Mouse (Mus musculus): ENCODE measurements around the gene Slc25a17. TPM values are rescaled to one million over a fixed set of nuclear protein-coding genes. Genes with fewer than 3 reads are reported as not detected.
A peak's percentile ranks its signal among the peaks of the same experiment; 100 is the strongest.

Slc25a17 gene
- polyA plus RNA-seq (2015; fragmentation: Nextera tagmentation; extraction: Ambion mirVana): 122 and 128 TPM in 2 replicates

GRCm38 (mm10) chr15:81360345-81361021 is at the start of gene Slc25a17:
Gene Slc25a17 (minus strand): TSS chr15:81360812.
- ATAC-seq (replicated peaks; ENCODE audit: low FRiP score): peak; percentile 99
- Histone ChIP-seq H3K4me3 (replicated peaks) (peak within 1 kb of the TSS; percentile 70), H3K27me3 (no peaks in the 10 kb centered on the region), H3K36me3 (peaks cover 30% of the 10 kb centered on the region), H3K9ac (peak within 1 kb of the TSS; percentile 78), H3K4me2 (peak within 1 kb of the TSS; percentile 74), H3K9me3 (replicated peaks) (no peaks in the 10 kb centered on the region), H3K27ac (peak within 1 kb of the TSS; percentile 89), H3K4me1 (peaks cover 32% of the 10 kb centered on the region)
- WGBS: under 1% methylated on average over 30 of the region's 30 CpGs

- ATAC-seq (replicated peaks; ENCODE audit: low FRiP score): no peak
- no peak within 1 kb of the TSS for H3K27ac ChIP-seq
- no peak within 1 kb of the TSS for H3K4me2 ChIP-seq
- H3K36me3 ChIP-seq: no peaks in the 10 kb centered on the region
- no peaks in the 10 kb centered on the region for H3K9me3 ChIP-seq (replicated peaks)
- H3K27me3 ChIP-seq: no peaks in the 10 kb centered on the region
- no peak within 1 kb of the TSS for H3K4me3 ChIP-seq (replicated peaks)
- no peaks in the 10 kb centered on the region for H3K4me1 ChIP-seq
- no peak within 1 kb of the TSS for H3K9ac ChIP-seq
- WGBS: 81% methylated on average over 1 of the region's 1 CpGs
These were observed 47.6 kb upstream of the Slc25a17 start, which contains the start of gene Dnajb7 for GRCm38 (mm10) chr15:81408199-81408598. Gene Dnajb7 (minus strand): TSS chr15:81408299.

- H3K9me3 ChIP-seq (replicated peaks): no peaks in the 10 kb centered on the region
- no peak for ATAC-seq (replicated peaks; ENCODE audit: low FRiP score)
- no peak overlapping the region for H3K9ac ChIP-seq
- no peaks in the 10 kb centered on the region for H3K36me3 ChIP-seq
- no peaks in the 10 kb centered on the region for H3K27me3 ChIP-seq
- no peak overlapping the region for H3K4me3 ChIP-seq (replicated peaks)
- peaks cover 10% of the 10 kb centered on the region for H3K4me1 ChIP-seq
- H3K27ac ChIP-seq: no peak overlapping the region
- WGBS: 96% methylated on average over 3 of the region's 3 CpGs
- no peak overlapping the region for H3K4me2 ChIP-seq
These were observed 44.4 kb upstream of the Slc25a17 start for GRCm38 (mm10) chr15:81405008-81405407.

- H3K36me3 ChIP-seq: no peaks in the 10 kb centered on the region
- under 1% methylated on average over 50 of the region's 50 CpGs for WGBS
- H3K9me3 ChIP-seq (replicated peaks): no peaks in the 10 kb centered on the region
- peak; percentile 99 for ATAC-seq (replicated peaks; ENCODE audit: low FRiP score)
- peak within 1 kb of the TSS; percentile 74 for H3K4me2 ChIP-seq
- H3K4me3 ChIP-seq (replicated peaks): peak within 1 kb of the TSS; percentile 84
- peaks cover 27% of the 10 kb centered on the region for H3K4me1 ChIP-seq
- peak within 1 kb of the TSS; percentile 90 for H3K27ac ChIP-seq
- H3K9ac ChIP-seq: peak within 1 kb of the TSS; percentile 88
- no peaks in the 10 kb centered on the region for H3K27me3 ChIP-seq
These were observed 39.2 kb upstream of the Slc25a17 start, which contains the start of the genes St13 and Xpnpep3 for GRCm38 (mm10) chr15:81399638-81400315. Gene St13 (minus strand): TSS chr15:81400077. Gene Xpnpep3 (plus strand): TSS chr15:81400138.

- H3K9ac ChIP-seq: peak overlapping the region; percentile 88
- H3K4me2 ChIP-seq: peak overlapping the region; percentile 74
- no peak for ATAC-seq (replicated peaks; ENCODE audit: low FRiP score)
- H3K4me1 ChIP-seq: peaks cover 29% of the 10 kb centered on the region
- H3K9me3 ChIP-seq (replicated peaks): no peaks in the 10 kb centered on the region
- H3K27me3 ChIP-seq: no peaks in the 10 kb centered on the region
- peak overlapping the region; percentile 90 for H3K27ac ChIP-seq
- WGBS: under 1% methylated on average over 21 of the region's 21 CpGs
- peak overlapping the region; percentile 84 for H3K4me3 ChIP-seq (replicated peaks)
- H3K36me3 ChIP-seq: no peaks in the 10 kb centered on the region
These were observed 38.7 kb upstream of the Slc25a17 start for GRCm38 (mm10) chr15:81399297-81399637.

GRCm38 (mm10) chr15:81398189-81398588 is 37.6 kb upstream of the Slc25a17 start:
- Histone ChIP-seq H3K9ac (peak overlapping the region; percentile 88), H3K4me2 (peak overlapping the region; percentile 74), H3K27ac (no peak overlapping the region), H3K36me3 (peaks cover 5% of the 10 kb centered on the region), H3K9me3 (replicated peaks) (no peaks in the 10 kb centered on the region), H3K4me3 (replicated peaks) (peak overlapping the region; percentile 84), H3K27me3 (no peaks in the 10 kb centered on the region), H3K4me1 (peaks cover 29% of the 10 kb centered on the region)
- no peak for ATAC-seq (replicated peaks; ENCODE audit: low FRiP score)

GRCm38 (mm10) chr15:81394211-81394915 is 33.8 kb upstream of the Slc25a17 start:
- no peak for ATAC-seq (replicated peaks; ENCODE audit: low FRiP score)
- Histone ChIP-seq H3K4me1 (peaks cover 21% of the 10 kb centered on the region), H3K27me3 (no peaks in the 10 kb centered on the region), H3K36me3 (peaks cover 37% of the 10 kb centered on the region), H3K9ac (no peak overlapping the region), H3K27ac (0 out of 2 replicates have a peak overlapping the region, but pooled peaks have one; percentile 27), H3K4me3 (replicated peaks) (no peak overlapping the region), H3K4me2 (no peak overlapping the region), H3K9me3 (replicated peaks) (no peaks in the 10 kb centered on the region)
- WGBS: 80% methylated on average over 8 of the region's 8 CpGs

GRCm38 (mm10) chr15:81392997-81393396 is 32.4 kb upstream of the Slc25a17 start:
- Histone ChIP-seq H3K9ac (no peak overlapping the region), H3K4me2 (no peak overlapping the region)
- no peak for ATAC-seq (replicated peaks; ENCODE audit: low FRiP score)

GRCm38 (mm10) chr15:81386327-81386726 is 25.7 kb upstream of the Slc25a17 start:
- Histone ChIP-seq H3K36me3 (peaks cover 97% of the 10 kb centered on the region), H3K4me2 (no peak overlapping the region), H3K27ac (no peak overlapping the region), H3K4me3 (replicated peaks) (no peak overlapping the region), H3K27me3 (no peaks in the 10 kb centered on the region), H3K9ac (no peak overlapping the region), H3K4me1 (no peaks in the 10 kb centered on the region), H3K9me3 (replicated peaks) (no peaks in the 10 kb centered on the region)
- ATAC-seq (replicated peaks; ENCODE audit: low FRiP score): no peak
- 90% methylated on average over 5 of the region's 5 CpGs for WGBS

More at GRCm38 (mm10) chr15:81392997-81393396, 32.4 kb upstream of the Slc25a17 start:
- Histone ChIP-seq H3K27me3 (no peaks in the 10 kb centered on the region), H3K36me3 (peaks cover 50% of the 10 kb centered on the region), H3K27ac (no peak overlapping the region), H3K9me3 (replicated peaks) (no peaks in the 10 kb centered on the region), H3K4me3 (replicated peaks) (no peak overlapping the region), H3K4me1 (peaks cover 16% of the 10 kb centered on the region)

GRCm38 (mm10) chr15:81378845-81379244 is 18.2 kb upstream of the Slc25a17 start:
- no peaks in the 10 kb centered on the region for H3K9me3 ChIP-seq (replicated peaks)
- H3K27me3 ChIP-seq: no peaks in the 10 kb centered on the region
- no peak overlapping the region for H3K4me2 ChIP-seq
- H3K9ac ChIP-seq: no peak overlapping the region
- peaks cover 89% of the 10 kb centered on the region for H3K36me3 ChIP-seq
- H3K27ac ChIP-seq: no peak overlapping the region
- ATAC-seq (replicated peaks; ENCODE audit: low FRiP score): no peak
- WGBS: 90% methylated on average over 2 of the region's 2 CpGs
- H3K4me3 ChIP-seq (replicated peaks): no peak overlapping the region
- H3K4me1 ChIP-seq: no peaks in the 10 kb centered on the region

- H3K36me3 ChIP-seq: peaks cover 88% of the 10 kb centered on the region
- H3K9me3 ChIP-seq (replicated peaks): no peaks in the 10 kb centered on the region
- no peaks in the 10 kb centered on the region for H3K4me1 ChIP-seq
- no peaks in the 10 kb centered on the region for H3K27me3 ChIP-seq
- no peak overlapping the region for H3K9ac ChIP-seq
- no peak overlapping the region for H3K4me3 ChIP-seq (replicated peaks)
- no peak for ATAC-seq (replicated peaks; ENCODE audit: low FRiP score)
- H3K27ac ChIP-seq: no peak overlapping the region
- no peak overlapping the region for H3K4me2 ChIP-seq
- WGBS: 85% methylated on average over 11 of the region's 11 CpGs
These were observed 14.0 kb upstream of the Slc25a17 start for GRCm38 (mm10) chr15:81374621-81375020.

GRCm38 (mm10) chr15:81370356-81370755 is 9.7 kb upstream of the Slc25a17 start:
- no peaks in the 10 kb centered on the region for H3K9me3 ChIP-seq (replicated peaks)
- no peaks in the 10 kb centered on the region for H3K4me1 ChIP-seq
- no peak overlapping the region for H3K27ac ChIP-seq
- H3K27me3 ChIP-seq: no peaks in the 10 kb centered on the region
- 71% methylated on average over 1 of the region's 1 CpGs for WGBS
- H3K4me3 ChIP-seq (replicated peaks): no peak overlapping the region
- no peak overlapping the region for H3K9ac ChIP-seq
- no peak overlapping the region for H3K4me2 ChIP-seq
- ATAC-seq (replicated peaks; ENCODE audit: low FRiP score): no peak
- peaks cover 92% of the 10 kb centered on the region for H3K36me3 ChIP-seq
